Mouse (Mus musculus) forebrain, embryonic 12.5 days (tissue): ENCODE results near the gene Sptlc2. TPM values are rescaled to one million over a fixed set of nuclear protein-coding genes. Genes with fewer than 3 reads are reported as not detected.
"Not testable (repeated sequence)": the region's sequence is repeated elsewhere in the genome, so short reads cannot be mapped to it uniquely, and the experiment has no call there.

Experiments
- ATAC-seq: fragments of 200-750 bp; cut with Nextera tagmentation; 2 replicates; pipeline ENCODE4 v1.8.0; 2017; ENCODE audit warnings: moderate TSS enrichment; ENCODE audit not compliant: low FRiP score
- H3K27ac ChIP-seq: fragments of 300-500 bp; sonication (generic); 2 replicates; pipeline ENCODE4 v1.5.1; 2016; ENCODE audit warnings: mild to moderate bottlenecking
- H3K27me3 ChIP-seq: fragments of 300-500 bp; sonication (generic); 2 replicates; pipeline ENCODE4 v1.6.1; 2016; ENCODE audit warnings: mild to moderate bottlenecking
- H3K36me3 ChIP-seq: fragments of 300-500 bp; sonication (generic); replicated peaks from 2 replicates; pipeline ENCODE4 v1.6.1; 2016; ENCODE audit warnings: mild to moderate bottlenecking
- H3K4me1 ChIP-seq: fragments of 300-500 bp; sonication (generic); 2 replicates; pipeline ENCODE4 v1.6.1; 2016
- H3K4me2 ChIP-seq: fragments of 300-500 bp; sonication (generic); 2 replicates; pipeline ENCODE4 v1.6.1; 2016; ENCODE audit warnings: mild to moderate bottlenecking, moderate library complexity
- H3K4me3 ChIP-seq: fragments of 300-500 bp; sonication (generic); replicated peaks from 2 replicates; pipeline ENCODE4 v1.5.1; 2016; ENCODE audit warnings: mild to moderate bottlenecking
- H3K9ac ChIP-seq: fragments of 300-500 bp; sonication (generic); 2 replicates; pipeline ENCODE4 v1.6.1; 2016; ENCODE audit warnings: mild to moderate bottlenecking
- H3K9me3 ChIP-seq: fragments of 300-500 bp; sonication (generic); 2 replicates; pipeline ENCODE4 v1.6.1; 2016
- WGBS: fragments of 180-500 bp; shearing (Covaris S2); methylation state at CpG from one replicate; pipeline ENCODE4 v1.1.7; 2016; 5-methylcytosine and 5-hydroxymethylcytosine counted together
- polyA plus RNA-seq: library from polyadenylated mRNA; unstranded; fragments of >200 nt; fragmentation: Nextera tagmentation; extraction: Ambion mirVana; gene quantifications from 2 replicates; pipeline ENCODE4 v1.2.1, GENCODE M21; 2016

Sptlc2 gene
- polyA plus RNA-seq, 1 experiment from 2014 or later: 54.2 TPM

- ATAC-seq: no peak
- no peaks in the 10 kb centered on the region for H3K9me3 ChIP-seq
- no peak overlapping the region for H3K9ac ChIP-seq
- H3K27ac ChIP-seq: no peak overlapping the region
- 0 out of 2 replicates have a peak, but pooled peaks cover 3% of the 10 kb centered on the region for H3K27me3 ChIP-seq
- H3K4me3 ChIP-seq: no peak overlapping the region
- 94% methylated on average over 4 of the region's 4 CpGs for WGBS
- H3K36me3 ChIP-seq: no peaks in the 10 kb centered on the region
- H3K4me1 ChIP-seq: 0 out of 2 replicates have a peak, but pooled peaks cover 7% of the 10 kb centered on the region
- no peak overlapping the region for H3K4me2 ChIP-seq
Observed at GRCm38 (mm10) chr12:87282743-87283142, 105.4 kb downstream of the Sptlc2 start.

- Histone ChIP-seq H3K27me3 (0 out of 2 replicates have a peak, but pooled peaks cover 3% of the 10 kb centered on the region), H3K36me3 (no peaks in the 10 kb centered on the region), H3K27ac (no peak overlapping the region), H3K9me3 (no peaks in the 10 kb centered on the region), H3K4me3 (no peak overlapping the region), H3K9ac (no peak overlapping the region), H3K4me1 (0 out of 2 replicates have a peak, but pooled peaks cover 7% of the 10 kb centered on the region), H3K4me2 (no peak overlapping the region)
- ATAC-seq: no peak
- WGBS: 100% methylated on average over 1 of the region's 1 CpGs
Observed at GRCm38 (mm10) chr12:87281766-87282165, 106.4 kb downstream of the Sptlc2 start.

- Histone ChIP-seq H3K27me3 (0 out of 2 replicates have a peak, but pooled peaks cover 3% of the 10 kb centered on the region), H3K4me3 (no peak overlapping the region), H3K4me1 (0 out of 2 replicates have a peak, but pooled peaks cover 7% of the 10 kb centered on the region), H3K9me3 (no peaks in the 10 kb centered on the region), H3K4me2 (no peak overlapping the region), H3K36me3 (peaks cover 18% of the 10 kb centered on the region), H3K27ac (no peak overlapping the region), H3K9ac (no peak overlapping the region)
- 35% methylated on average over 14 of the region's 14 CpGs for WGBS
- ATAC-seq: no peak
Observed at GRCm38 (mm10) chr12:87279879-87280278, 108.3 kb downstream of the Sptlc2 start.

GRCm38 (mm10) chr12:87279350-87279749 lies 108.8 kb downstream of the Sptlc2 start:
- Histone ChIP-seq H3K4me2 (no peak overlapping the region), H3K9me3 (no peaks in the 10 kb centered on the region), H3K4me1 (0 out of 2 replicates have a peak, but pooled peaks cover 7% of the 10 kb centered on the region), H3K27me3 (0 out of 2 replicates have a peak, but pooled peaks cover 3% of the 10 kb centered on the region), H3K36me3 (peaks cover 23% of the 10 kb centered on the region), H3K27ac (no peak overlapping the region), H3K9ac (no peak overlapping the region), H3K4me3 (no peak overlapping the region)
- 70% methylated on average over 3 of the region's 3 CpGs for WGBS
- ATAC-seq: no peak

- 21% methylated on average over 6 of the region's 6 CpGs for WGBS
- Histone ChIP-seq H3K4me2 (no peak overlapping the region), H3K9me3 (no peaks in the 10 kb centered on the region), H3K9ac (no peak overlapping the region), H3K27me3 (0 out of 2 replicates have a peak, but pooled peaks cover 3% of the 10 kb centered on the region), H3K27ac (no peak overlapping the region), H3K36me3 (peaks cover 34% of the 10 kb centered on the region), H3K4me3 (no peak overlapping the region), H3K4me1 (0 out of 2 replicates have a peak, but pooled peaks cover 7% of the 10 kb centered on the region)
- no peak for ATAC-seq
Observed at GRCm38 (mm10) chr12:87278118-87278730, 109.9 kb downstream of the Sptlc2 start.

- not testable (repeated sequence) for H3K27me3 ChIP-seq, H3K4me1 ChIP-seq, H3K4me2 ChIP-seq, H3K4me3 ChIP-seq, H3K9me3 ChIP-seq, ATAC-seq, H3K27ac ChIP-seq, H3K9ac ChIP-seq
- H3K36me3 ChIP-seq: peaks cover 44% of the 10 kb centered on the region
- 90% methylated on average over 4 of the region's 4 CpGs for WGBS
Observed at GRCm38 (mm10) chr12:87277251-87277650, 110.9 kb downstream of the Sptlc2 start.

GRCm38 (mm10) chr12:87274853-87275831 lies 113.0 kb downstream of the Sptlc2 start:
- Histone ChIP-seq H3K4me3 (no peak overlapping the region), H3K9me3 (no peaks in the 10 kb centered on the region), H3K27me3 (no peaks in the 10 kb centered on the region), H3K4me1 (0 out of 2 replicates have a peak, but pooled peaks cover 7% of the 10 kb centered on the region), H3K36me3 (peaks cover 65% of the 10 kb centered on the region), H3K4me2 (no peak overlapping the region), H3K27ac (no peak overlapping the region), H3K9ac (no peak overlapping the region)
- 89% methylated on average over 9 of the region's 9 CpGs for WGBS
- no peak for ATAC-seq

GRCm38 (mm10) chr12:87267682-87268081 lies 120.5 kb downstream of the Sptlc2 start:
- Histone ChIP-seq H3K27me3 (no peaks in the 10 kb centered on the region), H3K4me2 (peak overlapping the region; percentile 74), H3K9ac (peak overlapping the region; percentile 92), H3K4me1 (peaks cover 22% of the 10 kb centered on the region), H3K36me3 (peaks cover 49% of the 10 kb centered on the region), H3K27ac (no peak overlapping the region), H3K9me3 (no peaks in the 10 kb centered on the region), H3K4me3 (peak overlapping the region; percentile 74)
- ATAC-seq: no peak
- 33% methylated on average over 4 of the region's 4 CpGs for WGBS

- peaks cover 22% of the 10 kb centered on the region for H3K4me1 ChIP-seq
- H3K27me3 ChIP-seq: no peaks in the 10 kb centered on the region
- WGBS: under 1% methylated on average over 31 of the region's 31 CpGs
- ATAC-seq: peak; percentile 70
- H3K36me3 ChIP-seq: peaks cover 47% of the 10 kb centered on the region
- H3K4me3 ChIP-seq: peak overlapping the region; percentile 74
- H3K9me3 ChIP-seq: no peaks in the 10 kb centered on the region
- peak overlapping the region; percentile 90 for H3K27ac ChIP-seq
- peak overlapping the region; percentile 92 for H3K9ac ChIP-seq
- peak overlapping the region; percentile 74 for H3K4me2 ChIP-seq
Observed at GRCm38 (mm10) chr12:87266827-87267603, 121.1 kb downstream of the Sptlc2 start.

- Histone ChIP-seq H3K9ac (peak within 1 kb of the TSS; percentile 92), H3K27ac (peak within 1 kb of the TSS; percentile 90)
- WGBS: under 1% methylated on average over 31 of the region's 31 CpGs
Observed at GRCm38 (mm10) chr12:87266108-87266826, 121.9 kb downstream of the Sptlc2 start, which contains the start of the genes Vipas39 and Ahsa1. Gene Vipas39, minus strand, starts transcription at chr12:87266256. Gene Ahsa1, plus strand, starts transcription at chr12:87266479.

GRCm38 (mm10) chr12:87265444-87265843 lies 122.7 kb downstream of the Sptlc2 start:
- Histone ChIP-seq H3K27me3 (no peaks in the 10 kb centered on the region), H3K9ac (peak overlapping the region; percentile 84), H3K4me3 (peak overlapping the region; percentile 74), H3K4me2 (peak overlapping the region; percentile 73), H3K9me3 (no peaks in the 10 kb centered on the region), H3K27ac (peak overlapping the region; percentile 77), H3K4me1 (peaks cover 22% of the 10 kb centered on the region), H3K36me3 (peaks cover 46% of the 10 kb centered on the region)
- ATAC-seq: no peak
- WGBS: 28% methylated on average over 11 of the region's 11 CpGs

More at GRCm38 (mm10) chr12:87266108-87266826, 121.9 kb downstream of the Sptlc2 start, which contains the start of the genes Vipas39 and Ahsa1:
- Histone ChIP-seq H3K4me1 (peaks cover 22% of the 10 kb centered on the region), H3K9me3 (no peaks in the 10 kb centered on the region), H3K4me2 (peak within 1 kb of the TSS; percentile 74), H3K4me3 (peak within 1 kb of the TSS; percentile 74), H3K36me3 (peaks cover 47% of the 10 kb centered on the region), H3K27me3 (no peaks in the 10 kb centered on the region)
- ATAC-seq: peak; percentile 96
